Mouse (Mus musculus): ENCODE measurements at regions not wholly inside any gene's neighbourhood (a gene's known extent, or its start where the extent isn't known, plus 50 kb on each side); places are given as distances from the start of the nearest gene placed in this dataset.
"Not testable (repeated sequence)": the region's sequence is repeated elsewhere in the genome, so short reads cannot be mapped to it uniquely, and the experiment has no call there.

GRCm38 (mm10) chr5:77730286-77730685 lies 322.4 kb upstream of the Igfbp7 start:
- H3K9ac ChIP-seq (ENCODE audit: low read length); DNase-seq (ENCODE audit: low spot score, missing footprints); H3K4me2 ChIP-seq; H3K9me3 ChIP-seq (ENCODE audit: control insufficient read depth, low read length); H3K27me3 ChIP-seq (ENCODE audit: control insufficient read depth, insufficient read depth, low read length); H3K4me1 ChIP-seq (ENCODE audit: control insufficient read depth, insufficient read depth, low read length); ATAC-seq (ENCODE audit: low FRiP score); H3K36me3 ChIP-seq (ENCODE audit: control insufficient read depth, insufficient read depth, low read length); H3K27ac ChIP-seq (ENCODE audit: low read depth, low read length); H3K4me3 ChIP-seq (ENCODE audit: low read depth, low read length): not testable (repeated sequence)
- WGBS: 58% methylated on average over 4 of the region's 4 CpGs

GRCm38 (mm10) chr5:77681592-77681991 lies 273.8 kb upstream of the Igfbp7 start:
- 74% methylated on average over 3 of the region's 3 CpGs for WGBS
- no peak for ATAC-seq (ENCODE audit: low FRiP score)
- H3K9me3 ChIP-seq (ENCODE audit: control insufficient read depth, low read length): no peaks in the 10 kb centered on the region
- no peak overlapping the region for H3K4me2 ChIP-seq
- no peaks in the 10 kb centered on the region for H3K27me3 ChIP-seq (ENCODE audit: control insufficient read depth, insufficient read depth, low read length)
- no peaks in the 10 kb centered on the region for H3K4me1 ChIP-seq (ENCODE audit: control insufficient read depth, insufficient read depth, low read length)
- DNase-seq (ENCODE audit: low spot score, missing footprints): no peak
- no peaks in the 10 kb centered on the region for H3K36me3 ChIP-seq (ENCODE audit: control insufficient read depth, insufficient read depth, low read length)
- H3K4me3 ChIP-seq (ENCODE audit: low read depth, low read length): no peak overlapping the region
- H3K27ac ChIP-seq (ENCODE audit: low read depth, low read length): no peak overlapping the region
- no peak overlapping the region for H3K9ac ChIP-seq (ENCODE audit: low read length)

GRCm38 (mm10) chr5:77672073-77672924 lies 264.5 kb upstream of the Igfbp7 start:
- ATAC-seq (ENCODE audit: low FRiP score) (no peak), DNase-seq (ENCODE audit: low spot score, missing footprints) (no peak)
- no peak overlapping the region for H3K4me3 ChIP-seq (ENCODE audit: low read depth, low read length)
- no peaks in the 10 kb centered on the region for H3K36me3 ChIP-seq (ENCODE audit: control insufficient read depth, insufficient read depth, low read length)
- no peak overlapping the region for H3K27ac ChIP-seq (ENCODE audit: low read depth, low read length)
- no peaks in the 10 kb centered on the region for H3K9me3 ChIP-seq (ENCODE audit: control insufficient read depth, low read length)
- H3K9ac ChIP-seq (ENCODE audit: low read length): no peak overlapping the region
- H3K27me3 ChIP-seq (ENCODE audit: control insufficient read depth, insufficient read depth, low read length): no peaks in the 10 kb centered on the region
- 90% methylated on average over 15 of the region's 15 CpGs for WGBS
- no peak overlapping the region for H3K4me2 ChIP-seq
- H3K4me1 ChIP-seq (ENCODE audit: control insufficient read depth, insufficient read depth, low read length): no peaks in the 10 kb centered on the region

- Histone ChIP-seq H3K4me2 (no peak overlapping the region), H3K27ac (ENCODE audit: low read depth, low read length) (no peak overlapping the region), H3K9ac (ENCODE audit: low read length) (no peak overlapping the region), H3K9me3 (ENCODE audit: control insufficient read depth, low read length) (no peaks in the 10 kb centered on the region), H3K27me3 (ENCODE audit: control insufficient read depth, insufficient read depth, low read length) (no peaks in the 10 kb centered on the region), H3K36me3 (ENCODE audit: control insufficient read depth, insufficient read depth, low read length) (no peaks in the 10 kb centered on the region), H3K4me3 (ENCODE audit: low read depth, low read length) (no peak overlapping the region), H3K4me1 (ENCODE audit: control insufficient read depth, insufficient read depth, low read length) (no peaks in the 10 kb centered on the region)
- DNase-seq (ENCODE audit: low spot score, missing footprints) (no peak), ATAC-seq (ENCODE audit: low FRiP score) (no peak)
- WGBS: 71% methylated on average over 3 of the region's 3 CpGs
Observed at GRCm38 (mm10) chr5:77663096-77663495, 255.3 kb upstream of the Igfbp7 start.

GRCm38 (mm10) chr5:77659016-77659415 lies 251.2 kb upstream of the Igfbp7 start:
- no peak overlapping the region for H3K27ac ChIP-seq (ENCODE audit: low read depth, low read length)
- no peak overlapping the region for H3K4me3 ChIP-seq (ENCODE audit: low read depth, low read length)
- H3K9ac ChIP-seq (ENCODE audit: low read length): no peak overlapping the region
- no peaks in the 10 kb centered on the region for H3K9me3 ChIP-seq (ENCODE audit: control insufficient read depth, low read length)
- ATAC-seq (ENCODE audit: low FRiP score) (no peak), DNase-seq (ENCODE audit: low spot score, missing footprints) (no peak)
- no peak overlapping the region for H3K4me2 ChIP-seq
- H3K36me3 ChIP-seq (ENCODE audit: control insufficient read depth, insufficient read depth, low read length): no peaks in the 10 kb centered on the region
- 93% methylated on average over 6 of the region's 6 CpGs for WGBS
- no peaks in the 10 kb centered on the region for H3K27me3 ChIP-seq (ENCODE audit: control insufficient read depth, insufficient read depth, low read length)
- no peaks in the 10 kb centered on the region for H3K4me1 ChIP-seq (ENCODE audit: control insufficient read depth, insufficient read depth, low read length)

GRCm38 (mm10) chr5:77644651-77645050 lies 236.8 kb upstream of the Igfbp7 start:
- ATAC-seq (ENCODE audit: low FRiP score): no peak
- Histone ChIP-seq H3K4me3 (ENCODE audit: low read depth, low read length) (no peak overlapping the region), H3K9ac (ENCODE audit: low read length) (no peak overlapping the region), H3K27ac (ENCODE audit: low read depth, low read length) (no peak overlapping the region), H3K4me2 (no peak overlapping the region), H3K36me3 (ENCODE audit: control insufficient read depth, insufficient read depth, low read length) (no peaks in the 10 kb centered on the region), H3K9me3 (ENCODE audit: control insufficient read depth, low read length) (no peaks in the 10 kb centered on the region), H3K4me1 (ENCODE audit: control insufficient read depth, insufficient read depth, low read length) (no peaks in the 10 kb centered on the region), H3K27me3 (ENCODE audit: control insufficient read depth, insufficient read depth, low read length) (no peaks in the 10 kb centered on the region)
- DNase-seq (ENCODE audit: low spot score, missing footprints): no peak
- 89% methylated on average over 5 of the region's 5 CpGs for WGBS

- DNase-seq (ENCODE audit: low spot score, missing footprints): no peak
- Histone ChIP-seq H3K36me3 (ENCODE audit: control insufficient read depth, insufficient read depth, low read length) (no peaks in the 10 kb centered on the region), H3K4me1 (ENCODE audit: control insufficient read depth, insufficient read depth, low read length) (no peaks in the 10 kb centered on the region), H3K9me3 (ENCODE audit: control insufficient read depth, low read length) (no peaks in the 10 kb centered on the region), H3K4me3 (ENCODE audit: low read depth, low read length) (no peak overlapping the region), H3K27ac (ENCODE audit: low read depth, low read length) (no peak overlapping the region), H3K27me3 (ENCODE audit: control insufficient read depth, insufficient read depth, low read length) (no peaks in the 10 kb centered on the region), H3K9ac (ENCODE audit: low read length) (no peak overlapping the region), H3K4me2 (no peak overlapping the region)
- no peak for ATAC-seq (ENCODE audit: low FRiP score)
- 81% methylated on average over 4 of the region's 4 CpGs for WGBS
Observed at GRCm38 (mm10) chr5:77620402-77620801, 212.6 kb upstream of the Igfbp7 start.

GRCm38 (mm10) chr5:77610496-77610895 lies 202.7 kb upstream of the Igfbp7 start:
- no peak overlapping the region for H3K4me2 ChIP-seq

GRCm38 (mm10) chr5:77594719-77595118 lies 186.9 kb upstream of the Igfbp7 start:
- WGBS: 94% methylated on average over 4 of the region's 4 CpGs
- H3K27me3 ChIP-seq (ENCODE audit: control insufficient read depth, insufficient read depth, low read length): no peaks in the 10 kb centered on the region
- no peak overlapping the region for H3K27ac ChIP-seq (ENCODE audit: low read depth, low read length)
- H3K4me3 ChIP-seq (ENCODE audit: low read depth, low read length): no peak overlapping the region
- no peak for ATAC-seq (ENCODE audit: low FRiP score)
- H3K9ac ChIP-seq (ENCODE audit: low read length): no peak overlapping the region
- H3K36me3 ChIP-seq (ENCODE audit: control insufficient read depth, insufficient read depth, low read length): no peaks in the 10 kb centered on the region
- no peaks in the 10 kb centered on the region for H3K9me3 ChIP-seq (ENCODE audit: control insufficient read depth, low read length)
- no peak for DNase-seq (ENCODE audit: low spot score, missing footprints)
- no peaks in the 10 kb centered on the region for H3K4me1 ChIP-seq (ENCODE audit: control insufficient read depth, insufficient read depth, low read length)
- H3K4me2 ChIP-seq: no peak overlapping the region

More at GRCm38 (mm10) chr5:77610496-77610895, 202.7 kb upstream of the Igfbp7 start:
- H3K27me3 ChIP-seq (ENCODE audit: control insufficient read depth, insufficient read depth, low read length): no peaks in the 10 kb centered on the region
- no peak overlapping the region for H3K9ac ChIP-seq (ENCODE audit: low read length)
- no peaks in the 10 kb centered on the region for H3K9me3 ChIP-seq (ENCODE audit: control insufficient read depth, low read length)
- H3K27ac ChIP-seq (ENCODE audit: low read depth, low read length): no peak overlapping the region
- ATAC-seq (ENCODE audit: low FRiP score): no peak
- DNase-seq (ENCODE audit: low spot score, missing footprints): no peak
- no peak overlapping the region for H3K4me3 ChIP-seq (ENCODE audit: low read depth, low read length)
- no peaks in the 10 kb centered on the region for H3K36me3 ChIP-seq (ENCODE audit: control insufficient read depth, insufficient read depth, low read length)
- no peaks in the 10 kb centered on the region for H3K4me1 ChIP-seq (ENCODE audit: control insufficient read depth, insufficient read depth, low read length)
- 88% methylated on average over 6 of the region's 6 CpGs for WGBS
